Mouse (Mus musculus): ENCODE measurements at regions not wholly inside any gene's neighbourhood (a gene's known extent, or its start where the extent isn't known, plus 50 kb on each side); places are given as distances from the start of the nearest gene placed in this dataset.
"Not testable (repeated sequence)": the region's sequence is repeated elsewhere in the genome, so short reads cannot be mapped to it uniquely, and the experiment has no call there.

GRCm38 (mm10) chr1:78588036-78588435 lies 69.6 kb upstream of the Acsl3 start:
- DNase-seq, result no peak

GRCm38 (mm10) chr1:78588660-78589059 lies 69.0 kb upstream of the Acsl3 start:
- not testable (repeated sequence) for DNase-seq

- DNase-seq, result peak; percentile 39
Measured at GRCm38 (mm10) chr1:78590558-78590957, 67.1 kb upstream of the Acsl3 start.

- DNase-seq, result peak; percentile 20
Measured at GRCm38 (mm10) chr1:78593927-78594641, 63.5 kb upstream of the Acsl3 start.

- no peak for DNase-seq
Measured at GRCm38 (mm10) chr1:78595521-78596139, 62.0 kb upstream of the Acsl3 start.

- peak; percentile 7 for DNase-seq
Measured at GRCm38 (mm10) chr1:78598561-78598960, 59.1 kb upstream of the Acsl3 start.

GRCm38 (mm10) chr1:78600666-78601065 lies 57.0 kb upstream of the Acsl3 start:
- DNase-seq, result no peak

- no peak for DNase-seq
Measured at GRCm38 (mm10) chr1:78601568-78601967, 56.1 kb upstream of the Acsl3 start.

GRCm38 (mm10) chr1:78602039-78602438 lies 55.6 kb upstream of the Acsl3 start:
- DNase-seq, result no peak

- no peak for DNase-seq
Measured at GRCm38 (mm10) chr1:78602885-78603284, 54.7 kb upstream of the Acsl3 start.

GRCm38 (mm10) chr1:78604820-78605550 lies 52.6 kb upstream of the Acsl3 start:
- DNase-seq, result no peak
